Mouse (Mus musculus): ENCODE measurements around the gene Plcd3. TPM values are rescaled to one million over a fixed set of nuclear protein-coding genes. Genes with fewer than 3 reads are reported as not detected.

Gene Plcd3
- total and polyA plus RNA-seq, 3 experiments: 2.0 to 2.6 TPM; not detected in 1

DNA sequence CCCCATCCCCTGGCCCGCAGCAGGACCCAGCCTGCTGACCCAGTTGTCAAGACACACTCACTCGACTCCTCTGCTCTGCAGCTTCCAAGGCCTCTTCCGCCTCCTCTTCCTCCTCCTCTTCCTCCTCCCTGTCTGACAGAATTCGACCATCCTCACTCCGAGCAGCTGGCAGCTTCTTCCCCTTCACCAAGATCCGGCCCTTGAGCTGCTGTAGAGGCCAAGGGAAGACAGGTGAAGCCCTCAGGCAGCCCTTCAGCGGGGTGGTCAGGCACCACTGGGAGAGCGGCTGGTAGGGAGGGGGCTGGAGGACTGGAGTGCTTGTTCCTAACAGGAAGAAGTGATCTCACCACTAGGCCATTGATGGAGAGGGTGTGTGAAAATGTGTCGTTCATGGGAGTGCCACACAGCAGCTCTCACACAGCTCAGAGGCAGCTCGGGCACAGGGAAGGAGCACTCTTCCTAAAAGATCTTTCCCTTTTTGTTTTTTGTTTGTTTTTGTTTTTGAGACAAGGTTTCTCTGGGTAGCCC lies 26.6 kb downstream of the Plcd3 start:
- H3K27me3 ChIP-seq (ENCODE audit: control insufficient read depth in 1 of 2, insufficient read depth in 2 of 2, low read length in 2 of 2): no peaks in the 10 kb centered on the region
- H3K9ac ChIP-seq (ENCODE audit: control insufficient read depth, low read depth, low read length, poor library complexity, severe bottlenecking): no peak overlapping the region
- H3K79me2 ChIP-seq (ENCODE audit: control insufficient read depth, insufficient read depth, low read length, poor library complexity): no peaks in the 10 kb centered on the region
- no peaks in the 10 kb centered on the region for H3K9me3 ChIP-seq (replicated peaks; ENCODE audit: insufficient read depth, low read length)
- DNase-seq (ENCODE audit: low read depth, low spot score): no peak
- no peak for TF ChIP-seq TBP (IDR thresholded peaks at IDR 0.05; ENCODE audit: low read depth, low read length)
- H3K4me1 ChIP-seq (ENCODE audit: control insufficient read depth in 1 of 2, insufficient read depth in 2 of 2, low read length in 2 of 2): no peaks in the 10 kb centered on the region
- H3K27ac ChIP-seq (ENCODE audit: control insufficient read depth, low read depth, low read length): no peak overlapping the region
- H3K36me3 ChIP-seq (ENCODE audit: control insufficient read depth in 1 of 2, insufficient read depth in 2 of 2, low read length in 2 of 2): no peaks in the 10 kb centered on the region
- no peak overlapping the region for H3K4me3 ChIP-seq (ENCODE audit: control insufficient read depth in 1 of 2, insufficient read depth in 1 of 2, low read depth in 2 of 2, low read length in 2 of 2)

DNA sequence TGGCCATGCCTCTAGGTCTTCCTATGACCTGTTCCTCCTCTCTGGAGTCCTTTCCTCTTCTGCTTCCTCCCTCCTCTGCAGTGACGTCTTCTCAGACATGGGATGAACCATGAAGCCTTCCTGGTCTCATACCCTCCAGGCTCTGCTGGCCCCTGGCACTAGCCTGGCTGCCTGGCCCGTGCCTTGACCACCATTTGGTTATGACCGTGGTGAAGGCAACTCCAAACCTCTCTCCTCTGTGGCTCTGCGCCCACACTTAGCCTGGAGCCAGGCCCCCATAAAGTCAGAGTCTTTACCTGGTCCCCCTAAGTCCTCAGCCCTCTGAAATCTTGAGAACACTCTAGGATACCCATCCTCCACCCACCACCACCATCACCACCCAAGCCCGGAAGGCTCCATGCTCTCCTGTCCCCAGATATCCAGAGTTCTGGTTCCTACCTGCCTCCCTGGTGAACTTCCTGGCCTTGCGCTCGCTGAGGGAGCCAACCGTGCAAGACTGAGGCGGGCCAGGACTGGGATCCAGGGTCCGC lies 27.3 kb downstream of the Plcd3 start:
- Histone ChIP-seq H3K27ac (ENCODE audit: control insufficient read depth, low read depth, low read length) (no peak overlapping the region), H3K36me3 (ENCODE audit: control insufficient read depth in 1 of 2, insufficient read depth in 2 of 2, low read length in 2 of 2) (no peaks in the 10 kb centered on the region), H3K79me2 (ENCODE audit: control insufficient read depth, insufficient read depth, low read length, poor library complexity) (no peaks in the 10 kb centered on the region), H3K9ac (ENCODE audit: control insufficient read depth, low read depth, low read length, poor library complexity, severe bottlenecking) (no peak overlapping the region), H3K27me3 (ENCODE audit: control insufficient read depth in 1 of 2, insufficient read depth in 2 of 2, low read length in 2 of 2) (no peaks in the 10 kb centered on the region), H3K4me3 (ENCODE audit: control insufficient read depth in 1 of 2, insufficient read depth in 1 of 2, low read depth in 2 of 2, low read length in 2 of 2) (no peak overlapping the region), H3K4me1 (ENCODE audit: control insufficient read depth in 1 of 2, insufficient read depth in 2 of 2, low read length in 2 of 2) (no peaks in the 10 kb centered on the region), H3K9me3 (replicated peaks; ENCODE audit: insufficient read depth, low read length) (no peaks in the 10 kb centered on the region)
- DNase-seq (ENCODE audit: low read depth, low spot score): no peak
- TF ChIP-seq RCOR1 (IDR thresholded peaks at IDR 0.05; ENCODE audit: low read depth, low read length): no peak
- TF ChIP-seq TAL1 (IDR thresholded peaks at IDR 0.05; ENCODE audit: low read length): no peak
- no peak for TF ChIP-seq MYB (IDR thresholded peaks at IDR 0.05; ENCODE audit: low read depth, low read length)
- no peak for TF ChIP-seq KAT2A (conservative IDR thresholded peaks at IDR 0.05; ENCODE audit: low read depth, low read length)
- no peak for TF ChIP-seq CTCF (IDR thresholded peaks at IDR 0.05 in 2 of 3, conservative IDR thresholded peaks at IDR 0.05 in 1 of 3; ENCODE audit: control insufficient read depth in 1 of 3, insufficient read depth in 1 of 3, low read depth in 2 of 3, low read length in 3 of 3, poor library complexity in 1 of 3, severe bottlenecking in 1 of 3)
- TF ChIP-seq NELFE (IDR thresholded peaks at IDR 0.05; ENCODE audit: low read depth, low read length): no peak
- no peak for TF ChIP-seq ZC3H11A (IDR thresholded peaks at IDR 0.05; ENCODE audit: low read depth, low read length)
- no peak for TF ChIP-seq MYC (IDR thresholded peaks at IDR 0.05; ENCODE audit: low read depth, low read length)
- TF ChIP-seq USF1 (IDR thresholded peaks at IDR 0.05; ENCODE audit: low read depth, low read length): no peak
- TF ChIP-seq EP300 (IDR thresholded peaks at IDR 0.05; ENCODE audit: low read depth in 1 of 2, low read length in 2 of 2): no peak
- no peak for TF ChIP-seq E2F4 (IDR thresholded peaks at IDR 0.05; ENCODE audit: borderline replicate concordance, low read depth, low read length)
- no peak for TF ChIP-seq SIN3A (IDR thresholded peaks at IDR 0.05; ENCODE audit: low read length)
- TF ChIP-seq CHD2 (IDR thresholded peaks at IDR 0.05; ENCODE audit: low read length): no peak
- no peak for TF ChIP-seq GABPA (IDR thresholded peaks at IDR 0.05; ENCODE audit: low read depth, low read length)
- TF ChIP-seq NRF1 (IDR thresholded peaks at IDR 0.05; ENCODE audit: insufficient read depth, low read depth, low read length, poor library complexity, severe bottlenecking): no peak
